ENCODE assay signal across 16 mouse cellular contexts in genomic region chr6:122699628-122700027, GRCm38 (mm10). TPM values are rescaled to one million over a fixed set of nuclear protein-coding genes. Genes with fewer than 3 reads are reported as not detected.
DNase-seq lines count a peak whose midpoint lies in the region; ATAC-seq and TF ChIP-seq lines count a peak whose summit lies in the region.
"Not testable (repeated sequence)": the region's sequence is repeated elsewhere in the genome, so short reads cannot be mapped to it uniquely, and the experiment has no call there.
"Had no signal": no experiment of that assay in that cellular context is flagged by ENCODE, and none has a peak within 500 bp of the region (broad histone marks: within the 10 kb centered on the region; RNA-seq: fewer than 3 reads in every experiment).

No protein-coding gene starts in this region.

- WGBS in kidney, postnatal 0 days = 77% methylated on average over 2 of the region's 2 CpGs
- 80% methylated on average over 2 of the region's 2 CpGs for WGBS in lung, embryonic 14.5 days

- not testable (repeated sequence) for TF ChIP-seq EP300 in MEL (IDR thresholded peaks at IDR 0.05; ENCODE audit: low read depth in 1 of 2, low read length in 2 of 2)

- TF ChIP-seq RAD21 in MEL (IDR thresholded peaks at IDR 0.05; ENCODE audit: low read depth, low read length) = peak; percentile 23

- DNase-seq in 416B (ENCODE audit: low read depth) (peak; percentile 23), ZHBTc4 (ENCODE audit: low read depth, low spot score) (peak; percentile 55)
- DNase-seq in MEL (ENCODE audit: low read depth, low spot score); kidney, postnatal 0 days (ENCODE audit: low spot score); lung, embryonic 14.5 days: not testable (repeated sequence)

- H3K27me3 ChIP-seq in E14TG2a.4 (ENCODE audit: insufficient read depth, low read length); MEL (ENCODE audit: control insufficient read depth in 1 of 2, insufficient read depth in 2 of 2, low read length in 2 of 2); kidney, postnatal 0 days (ENCODE audit: insufficient read depth, low read length); lung, embryonic 14.5 days (ENCODE audit: insufficient read depth, low read length): not testable (repeated sequence)

- not testable (repeated sequence) for H3K9me3 ChIP-seq in E14TG2a.4 (ENCODE audit: low read length); MEL (replicated peaks; ENCODE audit: insufficient read depth, low read length); kidney, postnatal 0 days (replicated peaks; ENCODE audit: low read length); lung, embryonic 14.5 days (ENCODE audit: low read depth, low read length)

- TF ChIP-seq POLR2A in MEL (IDR thresholded peaks at IDR 0.05; ENCODE audit: control insufficient read depth in 1 of 2, insufficient read depth in 1 of 2, low read depth in 1 of 2, low read length in 2 of 2, poor library complexity in 1 of 2) = not testable (repeated sequence)

- H3K9ac ChIP-seq in MEL (ENCODE audit: control insufficient read depth, low read depth, low read length, poor library complexity, severe bottlenecking); kidney, postnatal 0 days (ENCODE audit: low read depth, low read length); lung, embryonic 14.5 days: not testable (repeated sequence)

- not testable (repeated sequence) for H3K79me2 ChIP-seq in MEL (ENCODE audit: control insufficient read depth, insufficient read depth, low read length, poor library complexity)

- H3K4me3 ChIP-seq in E14TG2a.4 (replicated peaks; ENCODE audit: low read length); MEL (ENCODE audit: control insufficient read depth in 1 of 2, insufficient read depth in 1 of 2, low read depth in 2 of 2, low read length in 2 of 2); kidney, postnatal 0 days (replicated peaks; ENCODE audit: low read depth, low read length); lung, embryonic 14.5 days (ENCODE audit: low read depth, low read length): not testable (repeated sequence)

- not testable (repeated sequence) for H3K36me3 ChIP-seq in E14TG2a.4 (ENCODE audit: insufficient read depth, low read length); MEL (ENCODE audit: control insufficient read depth in 1 of 2, insufficient read depth in 2 of 2, low read length in 2 of 2); kidney, postnatal 0 days (ENCODE audit: insufficient read depth, low read length); lung, embryonic 14.5 days (ENCODE audit: insufficient read depth)

- ATAC-seq in kidney, postnatal 0 days (replicated peaks; ENCODE audit: low FRiP score, low read depth); lung, embryonic 14.5 days (ENCODE audit: insufficient read depth): not testable (repeated sequence)

- H3K27ac ChIP-seq in MEL (ENCODE audit: control insufficient read depth, low read depth, low read length); kidney, postnatal 0 days; lung, embryonic 14.5 days (ENCODE audit: low read depth): not testable (repeated sequence)

- TF ChIP-seq CTCF in E14TG2a.4 (conservative IDR thresholded peaks at IDR 0.05; ENCODE audit: low read length) (peak; percentile 37), MEL (IDR thresholded peaks at IDR 0.05 in 2 of 3, conservative IDR thresholded peaks at IDR 0.05 in 1 of 3; ENCODE audit: control insufficient read depth in 1 of 3, insufficient read depth in 1 of 3, low read depth in 2 of 3, low read length in 3 of 3, poor library complexity in 1 of 3, severe bottlenecking in 1 of 3) (peak in 2 of 3 experiments; percentile 8 to 40; a peak in 2 of 6 replicates)
- 0 out of 2 replicates have a peak, but pooled peaks have one; percentile 10 for TF ChIP-seq CTCF in kidney, postnatal 0 days (IDR thresholded peaks at IDR 0.05; ENCODE audit: low read depth)
- TF ChIP-seq CTCF in lung, embryonic 14.5 days (IDR thresholded peaks at IDR 0.05; ENCODE audit: low read depth) = 0 out of 2 replicates have a peak, but pooled peaks have one; percentile 2

- H3K4me2 ChIP-seq in kidney, postnatal 0 days (ENCODE audit: low read length); lung, embryonic 14.5 days: not testable (repeated sequence)

- peaks cover 44% of the 10 kb centered on the region for H3K4me1 ChIP-seq in E14TG2a.4 (replicated peaks; ENCODE audit: low read depth, low read length)
- H3K4me1 ChIP-seq in MEL (ENCODE audit: control insufficient read depth in 1 of 2, insufficient read depth in 2 of 2, low read length in 2 of 2); kidney, postnatal 0 days (replicated peaks; ENCODE audit: insufficient read depth, low read length); lung, embryonic 14.5 days (ENCODE audit: insufficient read depth): not testable (repeated sequence)

TF ChIP-seq in MEL, 35 proteins besides CTCF, POLR2A, EP300 and RAD21:
- TF ChIP-seq SMC3 (IDR thresholded peaks at IDR 0.05; ENCODE audit: low read depth, low read length) (peak; percentile 32), ZNF384 (IDR thresholded peaks at IDR 0.05; ENCODE audit: low read depth, low read length) (peak; percentile 58; the same call in 1 of the 2 replicates), ZC3H11A (IDR thresholded peaks at IDR 0.05; ENCODE audit: low read depth, low read length) (peak; percentile 29; the same call in 1 of the 2 replicates)

RNA-seq across cellular contexts. Expression of gene Nanog, which starts 7.7 kb away (rescaled TPM):
- not detected in 2 replicates for total RNA-seq in MEL (2012; rRNA removed)
- under 1 TPM in 1 of 2 experiments, not detected in 1; 0.63 TPM for polyA plus RNA-seq in MEL (2012; ENCODE audit: insufficient read depth in 1 of 2, insufficient read length in 2 of 2, low read depth in 1 of 2, low replicate concordance in 2 of 2, missing spikeins in 1 of 2)
- not detected in 2 replicates for polyA plus RNA-seq in kidney, postnatal 0 days (2015; fragmentation: Nextera tagmentation; extraction: Ambion mirVana)
- 0.15 and 0.43 TPM in 2 replicates for polyA plus RNA-seq in lung, embryonic 14.5 days (2014; fragmentation: Nextera tagmentation; extraction: Ambion mirVana)
- total RNA-seq: adrenal gland, adult 18-20 months; adrenal gland, postnatal 10 days; adrenal gland, postnatal 36 days; gastrocnemius, adult 18-20 months; gastrocnemius, postnatal 10 days; gastrocnemius, postnatal 36 days; granulocyte monocyte progenitor cell, adult 5-6 weeks; heart, adult 2 months; heart, postnatal 25 days; hematopoietic stem cell, adult 5-6 weeks had no signal
- polyA plus RNA-seq: heart, adult 2 months had no signal
